Mouse (Mus musculus) limb, embryonic 11.5 days (tissue): ENCODE data around the gene Utp15. TPM values are rescaled to one million over a fixed set of nuclear protein-coding genes. Genes with fewer than 3 reads are reported as not detected.

Source experiments
- ATAC-seq: fragments of 200-750 bp; cut with Nextera tagmentation; 2 replicates; pipeline ENCODE4 v1.8.0; 2017; ENCODE audit warnings: low read depth; ENCODE audit not compliant: insufficient number of reproducible peaks, low FRiP score, low TSS enrichment
- DNase-seq: peaks from one replicate; pipeline ENCODE4 v3.0.0-alpha.2; 2015; ENCODE audit warnings: low spot score
- H3K27ac ChIP-seq: fragments of 300-500 bp; sonication (generic); replicated peaks from 2 replicates; pipeline ENCODE4 v1.5.1; 2014; ENCODE audit warnings: low read depth, mild to moderate bottlenecking, low read length
- H3K27me3 ChIP-seq: fragments of 300-500 bp; sonication (generic); 2 replicates; pipeline ENCODE4 v1.6.1; 2014; ENCODE audit warnings: mild to moderate bottlenecking, low read length, mixed read lengths; ENCODE audit not compliant: control insufficient read depth, insufficient read depth
- H3K36me3 ChIP-seq: fragments of 300-500 bp; sonication (generic); 2 replicates; pipeline ENCODE4 v1.6.1; 2014; ENCODE audit warnings: mild to moderate bottlenecking, low read length, moderate library complexity, mixed read lengths; ENCODE audit not compliant: control insufficient read depth, insufficient read depth
- H3K4me1 ChIP-seq: fragments of 300-500 bp; sonication (generic); 2 replicates; pipeline ENCODE4 v1.6.1; 2014; ENCODE audit warnings: low read length, mixed read lengths; ENCODE audit not compliant: control insufficient read depth, insufficient read depth
- H3K4me2 ChIP-seq: fragments of 300-500 bp; sonication (generic); 2 replicates; pipeline ENCODE4 v1.6.1; 2014; ENCODE audit warnings: low read depth, mild to moderate bottlenecking, moderate library complexity; ENCODE audit not compliant: severe bottlenecking
- H3K4me3 ChIP-seq: fragments of 300-500 bp; sonication (generic); 2 replicates; pipeline ENCODE4 v1.5.1; 2014; ENCODE audit warnings: low read depth, low read length
- H3K9ac ChIP-seq: fragments of 300-500 bp; sonication (generic); 2 replicates; pipeline ENCODE4 v1.6.1; 2014; ENCODE audit warnings: mild to moderate bottlenecking, low read length
- H3K9me3 ChIP-seq: fragments of 300-500 bp; sonication (generic); 2 replicates; pipeline ENCODE4 v1.6.1; 2016; ENCODE audit warnings: low read length; ENCODE audit not compliant: control insufficient read depth
- WGBS: fragments of 180-500 bp; shearing (Covaris S2); extraction: QIAGEN DNeasy Blood & Tissue Kit; methylation state at CpG from one replicate; pipeline ENCODE4 v1.1.7; 2014; 5-methylcytosine and 5-hydroxymethylcytosine counted together
- polyA plus RNA-seq: library from polyadenylated mRNA; unstranded; fragments of >200 nt; fragmentation: Nextera tagmentation; extraction: Ambion mirVana; gene quantifications from 2 replicates; pipeline ENCODE4 v1.2.1, GENCODE M21; 2014

Utp15 gene
- 45.4 and 49.7 TPM in 2 replicates for polyA plus RNA-seq

GRCm38 (mm10) chr13:98262636-98263457 lies at the start of gene Utp15, which contains the start of gene Ankra2:
Gene Utp15, minus strand, starts transcription at chr13:98263041.
Gene Ankra2, plus strand, starts transcription at chr13:98263074.
- Histone ChIP-seq H3K4me2 (peak within 1 kb of the TSS; percentile 86), H3K9me3 (no peaks in the 10 kb centered on the region), H3K4me3 (peak within 1 kb of the TSS; percentile 86), H3K9ac (peak within 1 kb of the TSS; percentile 90), H3K27me3 (no peaks in the 10 kb centered on the region), H3K4me1 (peaks cover 9% of the 10 kb centered on the region; the same call in 1 of the 2 replicates), H3K36me3 (no peaks in the 10 kb centered on the region), H3K27ac (peak within 1 kb of the TSS; percentile 62; the same call in 1 of the 2 replicates)
- WGBS = under 1% methylated on average over 69 of the region's 71 CpGs
- DNase-seq (peak; percentile 100), ATAC-seq (peak; percentile 98)

GRCm38 (mm10) chr13:98311597-98311996 lies 48.8 kb upstream of the Utp15 start:
- Histone ChIP-seq H3K9ac (no peak overlapping the region), H3K9me3 (no peaks in the 10 kb centered on the region), H3K4me1 (0 out of 2 replicates have a peak, but pooled peaks cover 6% of the 10 kb centered on the region), H3K36me3 (peaks cover 14% of the 10 kb centered on the region), H3K4me2 (no peak overlapping the region), H3K27ac (no peak overlapping the region), H3K27me3 (no peaks in the 10 kb centered on the region), H3K4me3 (no peak overlapping the region)
- 95% methylated on average over 5 of the region's 5 CpGs for WGBS
- ATAC-seq (no peak), DNase-seq (no peak)

DNA sequence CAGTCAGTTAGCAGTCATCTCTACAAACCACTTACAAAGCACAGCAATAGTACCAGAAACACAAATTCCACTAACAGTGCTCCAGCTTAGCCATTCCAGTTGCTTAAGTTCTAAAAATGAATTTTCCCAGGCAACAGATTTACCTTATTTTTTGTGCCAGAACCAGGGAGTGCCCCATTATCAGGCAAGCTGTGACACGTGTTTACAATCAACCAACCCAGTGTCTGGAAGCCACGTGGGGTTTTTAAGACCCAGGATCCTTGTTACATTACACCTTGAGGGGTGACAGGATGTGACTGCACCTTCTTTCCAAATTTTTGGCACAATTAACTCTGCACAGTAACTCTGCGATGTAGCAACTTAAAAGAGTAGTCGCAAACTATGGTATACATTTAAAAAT lies 45.9 kb upstream of the Utp15 start:
- ATAC-seq = no peak
- Histone ChIP-seq H3K27ac (no peak overlapping the region), H3K4me3 (no peak overlapping the region), H3K36me3 (peaks cover 14% of the 10 kb centered on the region), H3K4me1 (no peaks in the 10 kb centered on the region), H3K4me2 (no peak overlapping the region), H3K27me3 (no peaks in the 10 kb centered on the region), H3K9ac (no peak overlapping the region), H3K9me3 (no peaks in the 10 kb centered on the region)
- WGBS = 67% methylated on average over 4 of the region's 4 CpGs
- DNase-seq = no peak

DNA sequence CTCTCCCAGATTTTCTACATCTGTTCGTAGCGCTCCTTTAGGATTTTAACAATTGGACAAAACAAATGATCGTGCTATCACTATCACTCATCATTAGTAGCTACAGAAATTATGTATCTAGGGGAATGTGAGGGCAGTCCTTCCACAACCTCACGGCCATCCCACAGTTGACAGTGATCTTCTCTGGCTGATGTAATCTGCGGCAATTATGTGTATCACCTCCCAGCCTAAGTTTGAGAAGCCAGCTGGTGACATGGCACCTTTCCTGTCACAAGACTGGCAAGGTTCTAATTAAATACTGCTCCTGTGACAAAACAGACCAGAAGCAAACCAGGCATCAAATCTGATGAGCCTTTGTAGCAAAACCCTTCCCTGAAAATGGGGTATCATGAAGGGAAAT lies 45.2 kb upstream of the Utp15 start:
- no peak overlapping the region for H3K4me2 ChIP-seq
- H3K4me1 ChIP-seq = no peaks in the 10 kb centered on the region
- no peaks in the 10 kb centered on the region for H3K9me3 ChIP-seq
- H3K4me3 ChIP-seq = no peak overlapping the region
- peaks cover 14% of the 10 kb centered on the region for H3K36me3 ChIP-seq
- ATAC-seq (no peak), DNase-seq (no peak)
- 86% methylated on average over 5 of the region's 5 CpGs for WGBS
- no peaks in the 10 kb centered on the region for H3K27me3 ChIP-seq
- H3K9ac ChIP-seq = no peak overlapping the region
- no peak overlapping the region for H3K27ac ChIP-seq

GRCm38 (mm10) chr13:98306852-98307475 lies 44.1 kb upstream of the Utp15 start:
- WGBS = 62% methylated on average over 14 of the region's 14 CpGs
- Histone ChIP-seq H3K9me3 (no peaks in the 10 kb centered on the region), H3K4me3 (no peak overlapping the region), H3K27me3 (no peaks in the 10 kb centered on the region), H3K9ac (no peak overlapping the region), H3K36me3 (peaks cover 12% of the 10 kb centered on the region), H3K4me2 (no peak overlapping the region), H3K4me1 (no peaks in the 10 kb centered on the region), H3K27ac (no peak overlapping the region)
- no peak for ATAC-seq
- no peak for DNase-seq

DNA sequence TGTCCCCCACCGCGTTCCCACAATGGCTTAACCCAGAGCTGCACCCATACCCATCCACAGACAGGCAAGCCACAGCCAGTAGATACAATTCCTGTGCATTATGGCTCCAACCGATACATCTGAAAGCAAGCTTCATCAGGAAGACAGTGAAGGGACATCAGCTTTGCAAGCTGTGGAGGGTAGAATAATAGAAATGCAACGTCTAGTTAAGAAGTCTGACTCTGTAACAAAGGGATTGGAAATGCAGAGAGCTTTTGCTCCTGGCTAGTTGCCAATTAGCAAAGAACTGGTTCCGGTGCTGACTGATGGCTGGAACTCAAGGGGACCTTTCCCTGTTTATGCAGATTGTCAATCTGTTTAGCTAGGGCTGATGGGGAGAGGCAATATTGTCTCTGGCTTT lies 43.6 kb upstream of the Utp15 start:
- no peaks in the 10 kb centered on the region for H3K9me3 ChIP-seq
- no peak overlapping the region for H3K4me2 ChIP-seq
- DNase-seq (no peak), ATAC-seq (no peak)
- H3K27me3 ChIP-seq = no peaks in the 10 kb centered on the region
- H3K36me3 ChIP-seq = peaks cover 7% of the 10 kb centered on the region
- H3K9ac ChIP-seq = no peak overlapping the region
- no peaks in the 10 kb centered on the region for H3K4me1 ChIP-seq
- WGBS = 55% methylated on average over 5 of the region's 5 CpGs
- H3K4me3 ChIP-seq = no peak overlapping the region
- no peak overlapping the region for H3K27ac ChIP-seq

DNA sequence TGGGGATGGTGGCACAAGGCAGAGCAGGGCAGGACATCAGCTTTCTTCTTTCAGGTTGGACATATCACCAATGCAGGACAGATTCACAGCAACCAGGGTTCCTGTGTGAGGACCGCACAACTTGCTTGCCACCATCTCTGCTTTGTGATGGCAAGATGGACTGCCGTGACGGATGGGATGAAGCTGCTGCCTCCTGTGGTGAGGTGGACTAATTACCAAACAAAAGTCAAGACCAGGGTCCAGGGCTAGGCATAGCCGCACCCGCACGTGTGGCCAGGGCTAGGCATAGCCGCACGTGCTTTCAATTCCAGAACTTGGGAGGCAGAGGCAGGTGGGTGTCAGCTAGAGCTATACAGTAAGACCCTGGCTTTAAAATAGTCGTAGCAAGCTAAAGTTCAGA lies 42.4 kb upstream of the Utp15 start:
- no peaks in the 10 kb centered on the region for H3K4me1 ChIP-seq
- H3K27ac ChIP-seq = no peak overlapping the region
- no peaks in the 10 kb centered on the region for H3K27me3 ChIP-seq
- H3K36me3 ChIP-seq = peaks cover 1% of the 10 kb centered on the region
- no peak overlapping the region for H3K4me3 ChIP-seq
- ATAC-seq = no peak
- H3K9ac ChIP-seq = no peak overlapping the region
- H3K4me2 ChIP-seq = no peak overlapping the region
- WGBS = 89% methylated on average over 9 of the region's 9 CpGs
- H3K9me3 ChIP-seq = no peaks in the 10 kb centered on the region
- no peak for DNase-seq

DNA sequence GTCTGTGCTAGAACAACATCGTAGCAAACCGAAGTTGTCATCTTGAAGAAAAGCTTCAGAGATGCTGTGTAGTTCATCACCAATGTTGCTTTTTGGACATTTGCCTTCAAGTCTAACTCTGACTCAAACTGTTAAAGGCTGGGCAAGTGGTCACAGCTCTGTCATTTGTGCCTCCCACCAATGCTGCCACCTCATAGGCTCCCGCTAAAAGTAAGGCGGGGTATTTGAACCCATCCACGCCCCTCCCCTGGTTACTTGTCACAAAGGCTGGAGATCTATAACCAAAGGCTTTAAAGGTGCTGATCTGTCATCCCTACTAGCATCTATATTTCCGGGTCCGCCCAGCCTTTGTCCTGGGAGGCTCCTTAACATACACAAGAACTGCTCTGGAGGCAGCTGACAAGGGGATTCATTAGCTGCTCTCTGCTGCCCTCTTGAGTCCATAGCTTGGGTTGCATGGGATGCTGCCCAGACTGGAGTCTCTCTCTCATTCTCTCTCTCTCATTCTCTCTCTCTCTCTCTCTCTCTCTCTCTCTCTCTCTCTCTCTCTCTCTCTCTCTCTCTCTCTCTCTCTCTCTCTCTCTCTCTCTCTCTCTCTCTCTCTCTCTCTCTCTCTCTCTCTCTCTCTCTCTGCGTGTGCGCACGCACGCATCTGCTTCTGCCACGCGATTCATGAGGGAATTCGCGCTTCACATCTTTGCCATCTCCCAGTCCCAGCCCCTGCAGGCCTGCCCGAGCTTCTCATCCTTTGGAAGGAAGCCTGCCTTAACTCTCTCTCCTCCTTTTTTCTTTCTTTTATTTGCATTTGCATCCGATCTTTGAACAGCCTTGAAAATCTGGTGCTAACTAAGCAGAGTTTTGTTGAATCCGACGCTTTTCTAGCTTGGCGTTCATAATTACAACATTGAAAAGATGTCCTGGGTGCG lies 36.3 kb upstream of the Utp15 start:
- H3K4me3 ChIP-seq = no peak overlapping the region
- DNase-seq (peak; percentile 91), ATAC-seq (peak; percentile 62; the same call in 1 of the 2 replicates)
- no peaks in the 10 kb centered on the region for H3K27me3 ChIP-seq
- no peaks in the 10 kb centered on the region for H3K9me3 ChIP-seq
- WGBS = 51% methylated on average over 21 of the region's 21 CpGs
- no peaks in the 10 kb centered on the region for H3K4me1 ChIP-seq
- no peak overlapping the region for H3K9ac ChIP-seq
- H3K27ac ChIP-seq = no peak overlapping the region
- H3K4me2 ChIP-seq = peak overlapping the region; percentile 15
- no peaks in the 10 kb centered on the region for H3K36me3 ChIP-seq
